Mouse (Mus musculus): ENCODE results near the gene Cpne5. TPM values are rescaled to one million over a fixed set of nuclear protein-coding genes. Genes with fewer than 3 reads are reported as not detected.

The Cpne5 gene
- 2.0 TPM for polyA plus RNA-seq (2014; fragmentation: Illumina TruSeq; extraction: RNeasy Lipid Tissue Mini Kit (QIAGEN cat#74804); ENCODE audit: low read depth, low replicate concordance)

GRCm38 (mm10) chr17:29237772-29238420 is at the start of gene Cpne5:
Gene Cpne5, minus strand, starts transcription at chr17:29238167.

DNA sequence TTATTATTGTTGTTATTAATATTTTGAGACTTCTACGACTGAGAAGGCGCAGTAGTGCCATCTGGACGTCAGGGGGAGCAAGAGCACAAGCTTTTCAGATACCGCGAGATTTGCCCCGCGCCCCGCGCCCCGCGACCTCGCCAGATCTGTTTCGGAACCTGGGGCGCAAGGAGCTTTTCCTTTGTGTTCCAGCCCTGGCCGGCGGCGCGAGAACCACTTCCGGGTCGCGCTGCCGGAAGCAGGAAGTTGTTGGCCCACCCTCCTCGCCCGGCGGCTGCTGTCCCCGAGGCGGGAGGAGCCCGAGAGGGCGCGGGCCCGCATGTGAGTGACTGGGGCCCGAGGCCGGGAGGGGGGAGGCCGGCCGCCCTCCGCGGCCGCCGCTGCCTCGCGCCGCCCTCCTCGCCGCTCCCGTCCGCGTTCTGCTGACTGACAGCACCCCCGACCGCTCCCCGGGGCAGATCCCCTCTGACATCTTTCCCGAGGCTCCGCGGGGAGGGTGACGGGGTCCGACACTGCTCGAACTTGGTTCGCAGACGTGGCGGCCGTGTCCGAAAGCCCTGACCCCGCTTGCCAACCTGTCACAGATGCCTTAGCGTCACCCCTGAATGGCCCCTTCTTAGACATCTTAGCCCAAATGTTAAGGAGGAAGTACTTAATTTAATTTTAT is 30.8 kb upstream of the Cpne5 start, which contains the start of gene BC004004:
BC004004 (plus strand) TSS at position 107 of the 667 bp plus-strand sequence.

GRCm38 (mm10) chr17:29263840-29264633 is 26.1 kb upstream of the Cpne5 start, which contains the start of gene Ppil1:
Gene Ppil1, minus strand, starts transcription at chr17:29264186.

DNA sequence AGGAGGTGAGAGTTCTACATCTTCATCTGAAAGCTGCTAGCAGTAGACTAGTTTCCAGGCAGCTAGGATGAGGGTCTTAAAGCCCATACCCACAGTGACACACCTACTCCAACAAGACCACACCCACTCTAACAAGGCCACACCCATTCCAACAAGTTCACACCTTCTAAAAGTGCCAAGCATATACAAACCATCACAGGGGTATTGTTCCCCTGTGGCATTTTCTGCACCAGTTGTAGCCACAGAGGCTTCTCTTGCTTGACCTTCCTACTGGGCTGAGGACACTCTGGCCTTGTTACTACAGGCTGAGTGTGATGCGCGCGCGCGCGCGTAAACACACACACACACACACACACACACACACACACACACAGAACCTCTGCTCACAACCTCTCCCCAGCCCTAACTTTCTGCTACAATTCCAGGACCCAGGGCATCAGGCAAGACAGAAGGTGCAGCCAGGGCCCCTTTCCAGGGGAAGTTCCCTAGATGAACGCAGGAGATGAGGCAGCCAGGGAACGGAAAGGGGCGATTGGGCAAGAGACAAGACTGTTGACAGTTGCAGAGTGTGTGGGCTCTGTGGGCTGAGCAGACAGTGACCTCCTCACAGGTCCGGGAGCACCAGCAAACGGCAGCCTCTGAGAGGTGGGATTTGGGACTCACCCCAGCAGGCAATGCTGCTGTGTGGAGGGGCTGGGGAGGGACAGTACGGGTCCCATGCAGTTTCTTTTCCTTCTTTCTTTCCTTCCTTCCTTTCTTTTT is 124.2 kb downstream of the Cpne5 start, which contains the start of gene Rab44:
Rab44 (plus strand) TSS at position 555 of the 762 bp plus-strand sequence.

Other genes with a start within 250 kb of the Cpne5 start
- gene Stk38, start 230.2 kb downstream of the Cpne5 start, polyA plus RNA-seq (2014; fragmentation: Illumina TruSeq; extraction: RNeasy Lipid Tissue Mini Kit (QIAGEN cat#74804); ENCODE audit: low read depth, low replicate concordance): 46.0 TPM
- 177 TPM for gene Srsf3, start 205.5 kb downstream of the Cpne5 start, polyA plus RNA-seq (2014; fragmentation: Illumina TruSeq; extraction: RNeasy Lipid Tissue Mini Kit (QIAGEN cat#74804); ENCODE audit: low read depth, low replicate concordance)
- 3.9 TPM for gene Cdkn1a, start 147.2 kb downstream of the Cpne5 start, polyA plus RNA-seq (2014; fragmentation: Illumina TruSeq; extraction: RNeasy Lipid Tissue Mini Kit (QIAGEN cat#74804); ENCODE audit: low read depth, low replicate concordance)
- gene Rab44, start 124.0 kb downstream of the Cpne5 start, polyA plus RNA-seq (2014; fragmentation: Illumina TruSeq; extraction: RNeasy Lipid Tissue Mini Kit (QIAGEN cat#74804); ENCODE audit: low read depth, low replicate concordance): not detected
- 9.2 TPM for gene Ppil1, start 26.0 kb upstream of the Cpne5 start, polyA plus RNA-seq (2014; fragmentation: Illumina TruSeq; extraction: RNeasy Lipid Tissue Mini Kit (QIAGEN cat#74804); ENCODE audit: low read depth, low replicate concordance)
- 37.5 TPM for gene BC004004, start 30.6 kb upstream of the Cpne5 start, polyA plus RNA-seq (2014; fragmentation: Illumina TruSeq; extraction: RNeasy Lipid Tissue Mini Kit (QIAGEN cat#74804); ENCODE audit: low read depth, low replicate concordance)
- gene Pi16, start 79.5 kb upstream of the Cpne5 start, polyA plus RNA-seq (2014; fragmentation: Illumina TruSeq; extraction: RNeasy Lipid Tissue Mini Kit (QIAGEN cat#74804); ENCODE audit: low read depth, low replicate concordance): 0.22 TPM
- 1.7 TPM for gene Mtch1, start 109.8 kb upstream of the Cpne5 start, polyA plus RNA-seq (2014; fragmentation: Illumina TruSeq; extraction: RNeasy Lipid Tissue Mini Kit (QIAGEN cat#74804); ENCODE audit: low read depth, low replicate concordance)
- 2.0 TPM for gene Fgd2, start 122.7 kb upstream of the Cpne5 start, polyA plus RNA-seq (2014; fragmentation: Illumina TruSeq; extraction: RNeasy Lipid Tissue Mini Kit (QIAGEN cat#74804); ENCODE audit: low read depth, low replicate concordance)

Measured in testis, adult 10 weeks (tissue).